Mouse (Mus musculus) erythroblast, embryonic 14.5 days (primary cell): ENCODE data around the gene Olfml1. TPM values are rescaled to one million over a fixed set of nuclear protein-coding genes. Genes with fewer than 3 reads are reported as not detected.

Experiments
- H3K27me3 ChIP-seq: 2 replicates; pipeline ENCODE4 v1.6.1; 2012; ENCODE audit warnings: inconsistent platforms; ENCODE audit not compliant: control insufficient read depth
- H3K36me3 ChIP-seq: 2 replicates; pipeline ENCODE4 v1.6.1; 2012; ENCODE audit warnings: mild to moderate bottlenecking, inconsistent platforms; ENCODE audit not compliant: control insufficient read depth
- H3K4me1 ChIP-seq: 2 replicates; pipeline ENCODE4 v1.6.1; 2012; ENCODE audit warnings: inconsistent platforms; ENCODE audit not compliant: control insufficient read depth
- H3K4me3 ChIP-seq: replicated peaks from 2 replicates; pipeline ENCODE3; 2012; ENCODE audit warnings: moderate library complexity, mild to moderate bottlenecking, inconsistent platforms
- H3K9me3 ChIP-seq: 2 replicates; pipeline ENCODE4 v1.6.1; 2012; ENCODE audit warnings: low read length, inconsistent platforms, mixed read lengths; ENCODE audit not compliant: control insufficient read depth
- GATA1 ChIP-seq: IDR thresholded peaks from 2 replicates; pipeline ENCODE4 v1.6.1; 2012; ENCODE audit warnings: low read length, inconsistent platforms, mixed read lengths
- TAL1 ChIP-seq: IDR thresholded peaks from 3 replicates; pipeline ENCODE4 v1.6.1; 2012; ENCODE audit warnings: low read length, inconsistent platforms, mixed read lengths
- polyA plus RNA-seq: library from polyadenylated mRNA; stranded (reverse); fragments of >175 nt; gene quantifications from 2 replicates; pipeline ENCODE4 v1.2.3, GENCODE M21; 2012

The Olfml1 gene
- polyA plus RNA-seq, 1 experiment: not detected

DNA sequence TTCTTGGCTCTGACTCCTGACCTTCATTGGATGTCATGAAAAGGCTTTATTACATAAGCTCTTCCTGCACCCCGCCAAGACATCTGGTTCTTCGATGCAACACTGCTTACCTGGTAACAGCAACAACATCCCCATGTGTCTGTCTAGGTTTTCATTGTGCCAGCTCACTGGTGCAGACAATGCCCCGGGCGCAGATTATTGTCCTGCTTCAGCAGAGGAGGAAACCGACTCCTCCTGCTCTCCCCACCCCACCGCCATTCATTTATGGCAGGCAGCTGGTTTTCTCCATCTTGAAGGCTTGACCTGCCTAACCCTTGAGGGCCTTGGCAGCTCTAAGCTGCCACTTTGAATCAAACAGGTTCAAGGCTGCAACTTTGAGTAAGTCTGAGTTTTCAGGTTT, 35.7 kb downstream of the Olfml1 start:
- H3K4me3 ChIP-seq: no peak overlapping the region
- no peaks in the 10 kb centered on the region for H3K36me3 ChIP-seq
- TF ChIP-seq GATA1 (no peak), TAL1 (no peak)
- no peaks in the 10 kb centered on the region for H3K4me1 ChIP-seq
- no peaks in the 10 kb centered on the region for H3K27me3 ChIP-seq
- H3K9me3 ChIP-seq: no peaks in the 10 kb centered on the region

DNA sequence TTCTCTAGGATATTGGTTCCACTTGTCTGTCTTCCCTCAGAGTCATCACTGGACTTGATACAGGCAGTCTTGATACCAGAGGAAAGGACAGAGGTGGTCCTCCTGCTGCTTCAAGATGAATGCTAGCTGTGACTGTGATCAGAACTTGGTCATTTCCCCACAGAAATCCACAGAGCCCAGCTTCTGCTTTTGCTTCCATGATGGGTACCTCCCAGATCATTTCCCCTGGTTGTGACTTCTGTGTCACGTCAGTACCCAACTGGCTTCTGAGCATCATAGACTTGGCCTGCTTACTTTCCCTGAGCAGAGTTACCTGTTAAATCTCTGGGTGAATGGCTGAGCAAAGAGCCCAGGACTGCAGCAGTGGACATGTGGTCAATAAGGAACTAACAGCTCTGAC, 40.5 kb downstream of the Olfml1 start:
- H3K36me3 ChIP-seq: no peaks in the 10 kb centered on the region

DNA sequence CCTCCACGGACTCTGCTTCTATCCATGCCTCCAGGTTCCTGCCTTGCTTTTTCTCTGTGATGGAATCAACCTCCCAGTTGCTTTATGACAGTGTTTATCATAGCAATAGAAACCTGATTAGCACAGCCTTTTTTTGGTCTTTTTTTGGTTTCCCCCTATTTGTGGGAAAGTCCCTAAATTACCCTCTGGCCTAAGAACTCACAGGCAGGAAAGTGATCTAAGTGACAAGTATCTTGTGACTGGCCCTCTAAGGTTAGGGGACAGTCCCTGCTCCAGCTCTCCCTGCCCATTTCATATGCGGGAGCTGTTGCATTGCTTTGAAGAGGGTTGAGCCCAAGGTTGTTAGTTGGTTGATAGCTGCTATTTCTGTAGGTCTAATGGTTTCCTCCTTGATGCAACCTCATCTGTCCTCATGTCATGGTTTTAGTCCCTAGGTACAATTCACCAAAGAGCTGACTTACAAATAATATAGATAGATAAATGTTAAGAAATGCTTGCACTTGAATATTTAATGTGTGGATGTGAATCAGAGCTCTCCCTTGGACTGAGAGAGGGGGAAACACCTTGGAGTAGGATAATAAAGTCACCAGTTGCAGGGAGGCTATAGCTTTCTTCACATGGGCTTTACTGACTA, 42.5 kb downstream of the Olfml1 start:
- no peak overlapping the region for H3K4me3 ChIP-seq
- no peaks in the 10 kb centered on the region for H3K9me3 ChIP-seq
- peaks cover 3% of the 10 kb centered on the region for H3K4me1 ChIP-seq
- no peaks in the 10 kb centered on the region for H3K27me3 ChIP-seq
- no peaks in the 10 kb centered on the region for H3K36me3 ChIP-seq
- TF ChIP-seq TAL1: no peak
- TF ChIP-seq GATA1: no peak

More for the DNA sequence above, 40.5 kb downstream of the Olfml1 start:
- Histone ChIP-seq H3K27me3 (no peaks in the 10 kb centered on the region), H3K4me3 (no peak overlapping the region), H3K4me1 (peaks cover 3% of the 10 kb centered on the region), H3K9me3 (no peaks in the 10 kb centered on the region)
- TF ChIP-seq GATA1 (no peak), TAL1 (no peak)

DNA sequence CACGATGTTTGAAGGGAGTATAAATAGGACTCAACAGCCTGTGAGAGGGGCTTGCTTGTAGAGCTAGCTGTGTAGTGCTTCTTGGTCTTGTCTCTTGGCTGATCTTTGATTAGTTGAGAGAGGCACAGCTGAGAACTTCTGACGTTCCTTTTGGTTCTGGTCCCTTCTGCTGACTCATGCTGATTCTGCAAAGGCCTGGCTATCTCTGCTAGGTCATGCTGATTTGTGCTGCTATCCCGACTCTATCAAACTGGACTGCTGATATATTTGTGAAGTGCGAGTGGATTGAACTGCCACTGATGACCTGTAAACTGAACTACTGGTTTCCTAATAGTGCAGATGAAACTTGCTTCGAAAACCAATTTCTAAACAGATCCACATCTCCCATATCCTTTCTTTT, 43.6 kb downstream of the Olfml1 start:
- H3K36me3 ChIP-seq: no peaks in the 10 kb centered on the region
- H3K9me3 ChIP-seq: no peaks in the 10 kb centered on the region
- H3K4me1 ChIP-seq: peaks cover 3% of the 10 kb centered on the region
- H3K4me3 ChIP-seq: no peak overlapping the region
- TF ChIP-seq TAL1: no peak
- no peaks in the 10 kb centered on the region for H3K27me3 ChIP-seq

- TF ChIP-seq TAL1 (no peak), GATA1 (no peak)
- H3K4me1 ChIP-seq: no peaks in the 10 kb centered on the region
- no peaks in the 10 kb centered on the region for H3K36me3 ChIP-seq
- H3K9me3 ChIP-seq: no peaks in the 10 kb centered on the region
- H3K4me3 ChIP-seq: no peak overlapping the region
- no peaks in the 10 kb centered on the region for H3K27me3 ChIP-seq
Observed at GRCm38 (mm10) chr7:107618028-107618992, 51.1 kb downstream of the Olfml1 start.

DNA sequence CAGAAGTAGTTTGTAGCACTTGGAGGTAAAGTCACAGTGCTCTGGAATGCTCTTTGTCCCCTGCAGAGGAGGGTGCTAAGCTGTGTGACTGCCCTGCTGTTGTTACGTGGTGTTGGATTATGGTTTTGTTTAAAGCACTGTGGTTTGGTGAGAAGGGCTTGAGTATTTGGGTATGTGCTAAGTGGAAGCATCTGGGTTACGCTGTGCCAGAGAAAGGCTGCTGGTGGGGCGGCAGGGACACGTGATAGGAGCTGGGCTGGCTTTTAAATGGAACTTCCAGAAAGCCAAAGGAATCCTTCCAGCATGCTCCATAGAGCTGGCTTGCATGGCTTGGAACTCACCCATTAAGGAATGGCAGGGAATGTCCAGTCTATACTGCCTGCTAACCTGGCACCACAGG, 52.0 kb downstream of the Olfml1 start:
- H3K4me3 ChIP-seq: no peak overlapping the region
- H3K4me1 ChIP-seq: no peaks in the 10 kb centered on the region
- H3K9me3 ChIP-seq: no peaks in the 10 kb centered on the region
- no peak for TF ChIP-seq TAL1
- no peak for TF ChIP-seq GATA1
- H3K36me3 ChIP-seq: no peaks in the 10 kb centered on the region
- no peaks in the 10 kb centered on the region for H3K27me3 ChIP-seq

GRCm38 (mm10) chr7:107620137-107620536, 52.9 kb downstream of the Olfml1 start:
- H3K4me1 ChIP-seq: no peaks in the 10 kb centered on the region
- H3K36me3 ChIP-seq: no peaks in the 10 kb centered on the region
- no peaks in the 10 kb centered on the region for H3K9me3 ChIP-seq
- no peak for TF ChIP-seq TAL1
- no peak for TF ChIP-seq GATA1
- no peak overlapping the region for H3K4me3 ChIP-seq
- no peaks in the 10 kb centered on the region for H3K27me3 ChIP-seq

DNA sequence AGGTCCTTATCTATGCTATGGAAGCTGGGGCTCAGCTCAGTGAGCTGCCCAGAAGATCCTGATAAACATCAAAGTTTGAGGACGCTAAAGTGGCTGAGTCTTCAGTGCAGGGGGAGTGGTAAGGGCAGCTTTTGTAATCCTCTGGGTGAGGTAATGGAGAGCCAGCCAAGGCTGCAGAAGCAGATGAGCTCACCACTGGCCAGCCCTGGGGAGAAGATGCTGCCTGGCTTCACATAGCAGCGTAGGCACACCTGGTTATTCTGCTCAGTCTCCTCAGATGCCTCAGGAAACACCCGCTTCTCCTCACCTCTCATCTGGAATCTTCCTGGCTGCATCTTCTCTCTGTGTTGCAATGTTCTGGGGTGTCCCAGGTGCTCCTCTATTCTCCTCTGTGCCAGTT, 57.2 kb downstream of the Olfml1 start:
- no peak overlapping the region for H3K4me3 ChIP-seq
- no peak for TF ChIP-seq GATA1
- TF ChIP-seq TAL1: no peak
- no peaks in the 10 kb centered on the region for H3K36me3 ChIP-seq
- no peaks in the 10 kb centered on the region for H3K4me1 ChIP-seq
- no peaks in the 10 kb centered on the region for H3K27me3 ChIP-seq
- H3K9me3 ChIP-seq: no peaks in the 10 kb centered on the region

GRCm38 (mm10) chr7:107625061-107625460, 57.8 kb downstream of the Olfml1 start, which contains the start of gene 5330417H12Rik:
5330417H12Rik (minus strand) TSS chr7:107625161.
- H3K27me3 ChIP-seq: no peaks in the 10 kb centered on the region
- no peaks in the 10 kb centered on the region for H3K36me3 ChIP-seq
- H3K4me3 ChIP-seq: no peak within 1 kb of the TSS
- H3K4me1 ChIP-seq: no peaks in the 10 kb centered on the region
- no peaks in the 10 kb centered on the region for H3K9me3 ChIP-seq
- TF ChIP-seq GATA1: no peak
- TF ChIP-seq TAL1: no peak
